Mouse (Mus musculus) ovary, adult 2 months (tissue): ENCODE data around the gene Rhoa. TPM values are rescaled to one million over a fixed set of nuclear protein-coding genes. Genes with fewer than 3 reads are reported as not detected.

ENCODE experiments used
- polyA plus RNA-seq: library from polyadenylated mRNA; depleted of rRNA; stranded (reverse); fragments of >200 nt; gene quantifications from 2 replicates; pipeline ENCODE4 v1.2.3, GENCODE M21; 2012; rRNA removed

Gene Rhoa
- 86.5 and 130 TPM in 2 replicates for polyA plus RNA-seq

GRCm38 (mm10) chr9:108305629-108306520, at the start of gene Rhoa, which contains the start of gene Tcta:
TSS of gene Rhoa (plus strand) at chr9:108306129.
TSS of gene Tcta (minus strand) at chr9:108306160.

GRCm38 (mm10) chr9:108263690-108264190, 42.2 kb upstream of the Rhoa start, which contains the start of gene Dag1:
TSS of gene Dag1 (minus strand) at chr9:108263958.

DNA sequence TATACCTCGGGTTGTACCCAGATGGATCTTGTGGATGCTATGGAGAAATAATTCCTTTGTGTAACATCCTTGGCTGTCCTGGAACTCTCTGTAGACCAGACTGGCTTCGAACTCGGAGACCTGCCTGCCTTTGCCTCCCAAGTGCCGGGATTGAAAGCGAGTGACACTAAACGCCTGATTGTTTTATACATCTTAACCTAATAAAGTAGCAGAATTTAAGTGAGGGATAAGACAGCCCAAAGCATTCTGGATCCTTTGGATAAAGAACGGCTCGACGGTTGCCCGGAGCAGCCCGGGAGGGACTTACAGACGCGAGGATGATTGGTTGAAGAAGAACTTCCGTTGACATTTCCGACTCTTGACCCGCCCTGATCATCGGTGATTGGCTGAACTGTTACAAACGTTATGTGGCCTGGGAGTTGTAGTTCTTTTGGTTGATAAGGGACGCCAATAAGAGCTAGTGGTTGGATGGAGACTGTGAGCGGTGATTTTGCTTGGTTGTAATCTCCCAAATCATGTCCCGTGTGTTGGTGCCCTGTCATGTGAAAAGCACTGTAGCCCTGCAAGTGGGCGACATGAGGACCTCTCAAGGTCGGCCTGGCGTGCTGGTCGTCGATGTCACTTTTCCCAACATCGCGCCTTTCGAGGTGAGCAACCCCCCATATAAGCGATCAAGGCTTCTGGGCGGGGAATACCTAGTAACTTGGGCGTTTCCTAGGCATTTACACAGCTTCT, 15.7 kb upstream of the Rhoa start, which contains the start of gene Nicn1:
Gene Nicn1, plus strand, starts transcription at position 414 of the 735 bp plus-strand sequence.

DNA sequence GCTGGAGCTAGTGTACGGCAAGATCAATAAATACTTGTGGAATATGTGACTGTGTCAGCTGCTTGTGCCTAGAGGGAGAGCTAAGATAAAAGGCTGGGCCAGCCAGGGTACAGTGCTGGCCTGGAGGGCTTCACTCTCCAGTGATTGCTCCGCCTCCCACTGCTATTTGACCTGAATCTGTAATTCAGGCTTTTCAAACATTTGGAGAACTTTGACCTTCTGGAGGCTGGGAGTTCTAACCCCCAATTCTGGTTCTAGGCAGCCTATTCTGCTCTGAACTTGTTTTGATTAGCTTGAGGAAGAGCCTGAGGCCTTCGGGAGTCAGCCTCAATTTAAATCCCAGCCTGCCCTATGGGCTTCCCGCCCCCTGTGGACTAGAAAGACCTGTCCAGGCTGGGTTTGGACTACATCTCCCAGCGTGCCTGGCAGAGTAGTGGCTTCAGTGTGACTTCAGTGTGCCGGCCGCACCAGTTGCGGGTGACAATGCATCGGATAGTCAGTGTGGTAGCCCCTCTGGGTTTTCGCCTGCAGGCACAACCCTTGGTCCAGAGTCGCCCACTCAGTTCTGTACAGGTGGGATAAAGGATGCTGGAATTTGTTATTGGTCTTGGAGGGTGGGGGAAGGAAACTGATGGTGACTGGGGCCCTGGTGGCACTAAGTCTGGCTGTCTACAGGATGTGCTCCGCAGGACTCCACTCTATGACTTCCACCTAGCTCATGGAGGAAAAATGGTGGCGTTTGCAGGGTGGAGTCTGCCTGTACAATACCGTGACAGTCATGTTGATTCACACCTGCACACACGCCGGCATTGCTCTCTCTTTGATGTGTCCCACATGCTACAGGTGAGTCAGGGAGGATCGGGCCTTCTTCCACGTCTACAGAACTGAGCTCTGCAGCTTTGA, 9.2 kb upstream of the Rhoa start, which contains the start of gene Amt:
Gene Amt, plus strand, starts transcription at position 401 of the 903 bp plus-strand sequence.

GRCm38 (mm10) chr9:108338886-108339781, 33.2 kb downstream of the Rhoa start, which contains the start of gene Gpx1:
TSS of gene Gpx1 (plus strand) at chr9:108338903.

DNA sequence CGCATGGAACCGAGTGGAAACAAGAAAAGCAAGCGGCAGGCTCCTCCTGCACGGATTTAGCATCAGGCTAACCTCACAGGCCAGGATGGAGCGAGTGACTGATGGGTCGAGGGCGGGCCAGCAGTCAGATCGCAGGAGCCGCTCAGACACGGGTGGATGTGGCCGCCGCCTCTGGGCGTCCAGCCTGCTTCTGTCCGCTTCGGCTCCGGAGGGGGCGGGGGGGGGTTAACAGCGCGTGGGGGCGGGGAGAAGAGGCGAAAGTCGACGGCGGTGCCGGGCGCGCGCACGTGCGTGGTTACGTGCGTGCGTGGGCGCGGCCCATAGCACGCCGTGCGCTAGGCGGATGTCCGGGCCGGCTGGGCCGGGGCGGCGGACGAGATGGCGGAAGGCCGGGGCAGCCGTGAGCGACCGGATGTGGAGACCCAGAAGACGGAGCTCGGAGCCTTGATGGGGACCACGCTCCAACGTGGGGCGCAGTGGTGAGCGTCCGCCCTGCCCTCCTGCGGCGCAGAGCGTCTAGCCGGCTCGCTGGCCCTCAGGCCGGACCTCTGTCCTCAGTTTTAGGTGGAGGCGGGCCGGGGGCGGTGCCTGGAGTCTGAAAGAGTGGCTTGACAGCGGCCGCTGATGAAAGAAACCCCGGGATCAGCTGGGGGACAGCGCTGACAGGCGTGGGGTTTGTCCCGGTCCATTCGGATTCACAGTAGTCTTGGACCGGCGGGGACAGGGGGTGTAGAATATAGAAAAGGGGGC, 41.8 kb downstream of the Rhoa start, which contains the start of gene Usp4:
Gene Usp4, plus strand, starts transcription at position 314 of the 750 bp plus-strand sequence.

Other genes with a start within 250 kb of the Rhoa start
- gene Mst1, start 225.7 kb upstream of the Rhoa start, polyA plus RNA-seq = 0.25 and 0.45 TPM in 2 replicates
- 113 and 122 TPM in 2 replicates for gene Rnf123, start 222.8 kb upstream of the Rhoa start, polyA plus RNA-seq
- gene Apeh, start 211.5 kb upstream of the Rhoa start, polyA plus RNA-seq = 90.7 and 116 TPM in 2 replicates
- 1.9 and 2.0 TPM in 2 replicates for gene Bsn, start 115.7 kb upstream of the Rhoa start, polyA plus RNA-seq
- gene Dag1, start 42.2 kb upstream of the Rhoa start, polyA plus RNA-seq = 101 and 122 TPM in 2 replicates
- gene Nicn1, start 15.7 kb upstream of the Rhoa start, polyA plus RNA-seq = 19.4 and 25.5 TPM in 2 replicates
- 7.6 and 12.8 TPM in 2 replicates for gene Amt, start 9.3 kb upstream of the Rhoa start, polyA plus RNA-seq
- gene Tcta, start within 50 bp of the Rhoa start, polyA plus RNA-seq = 37.2 and 41.9 TPM in 2 replicates
- 1,075 and 1,331 TPM in 2 replicates for gene Gpx1, start 32.8 kb downstream of the Rhoa start, polyA plus RNA-seq
- 57.3 and 69.2 TPM in 2 replicates for gene Usp4, start 41.7 kb downstream of the Rhoa start, polyA plus RNA-seq
- 0.59 and 0.73 TPM in 2 replicates for gene 1700102P08Rik, start 86.7 kb downstream of the Rhoa start, polyA plus RNA-seq
- 0.05 and 0.08 TPM in 2 replicates for gene Ccdc36, start 122.4 kb downstream of the Rhoa start, polyA plus RNA-seq
- gene BC048562, start 130.4 kb downstream of the Rhoa start, polyA plus RNA-seq = not detected in 2 replicates
- 33.6 and 34.2 TPM in 2 replicates for gene Ccdc71, start 154.4 kb downstream of the Rhoa start, polyA plus RNA-seq
- 92.6 and 96.4 TPM in 2 replicates for gene Klhdc8b, start 155.5 kb downstream of the Rhoa start, polyA plus RNA-seq
- gene Lamb2, start 173.6 kb downstream of the Rhoa start, polyA plus RNA-seq = 288 and 298 TPM in 2 replicates
- 218 and 280 TPM in 2 replicates for gene Usp19, start 184.5 kb downstream of the Rhoa start, polyA plus RNA-seq
- gene Qars, start 201.6 kb downstream of the Rhoa start, polyA plus RNA-seq = 293 and 360 TPM in 2 replicates
- gene Qrich1, start 210.7 kb downstream of the Rhoa start, polyA plus RNA-seq = 143 and 200 TPM in 2 replicates